In genomic region chr15:24840271-24840670, GRCm38 (mm10) we compare ENCODE assay signal across 21 mouse cellular contexts.
"Had no signal": no experiment of that assay in that cellular context is flagged by ENCODE, and none has a peak within 500 bp of the region (broad histone marks: within the 10 kb centered on the region; RNA-seq: fewer than 3 reads in every experiment).

No protein-coding gene starts in this region.

- H3K9me3 ChIP-seq: intestine, embryonic 15.5 days; limb, embryonic 15.5 days; midbrain, embryonic 12.5 days; midbrain, embryonic 15.5 days; neural tube, embryonic 12.5 days; neural tube, embryonic 15.5 days; stomach, embryonic 15.5 days had no signal

- ATAC-seq: intestine, embryonic 15.5 days; liver, postnatal 0 days; midbrain, embryonic 15.5 days had no signal

- H3K27ac ChIP-seq: intestine, embryonic 15.5 days; layer of hippocampus, adult 2 months; limb, embryonic 15.5 days; liver, embryonic 14.5 days; macrophage; midbrain, embryonic 12.5 days; midbrain, embryonic 15.5 days; neural tube, embryonic 12.5 days; neural tube, embryonic 15.5 days; stomach, embryonic 15.5 days had no signal

- H3K4me2 ChIP-seq: intestine, embryonic 15.5 days; limb, embryonic 15.5 days; liver, embryonic 11.5 days; midbrain, embryonic 12.5 days; midbrain, embryonic 15.5 days; neural tube, embryonic 12.5 days; neural tube, embryonic 15.5 days; stomach, embryonic 15.5 days had no signal

- H3K9ac ChIP-seq: intestine, embryonic 15.5 days; limb, embryonic 15.5 days; liver, embryonic 14.5 days; liver, postnatal 0 days; midbrain, embryonic 12.5 days; midbrain, embryonic 15.5 days; neural tube, embryonic 12.5 days; neural tube, embryonic 15.5 days; stomach, embryonic 15.5 days had no signal

- H3K4me3 ChIP-seq: intestine, embryonic 15.5 days; layer of hippocampus, adult 2 months; limb, embryonic 15.5 days; midbrain, embryonic 12.5 days; midbrain, embryonic 15.5 days; neural tube, embryonic 12.5 days; neural tube, embryonic 15.5 days; stomach, embryonic 15.5 days had no signal

- H3K36me3 ChIP-seq: intestine, embryonic 15.5 days; limb, embryonic 15.5 days; midbrain, embryonic 12.5 days; midbrain, embryonic 15.5 days; neural tube, embryonic 12.5 days; neural tube, embryonic 15.5 days; stomach, embryonic 15.5 days had no signal

- DNase-seq: kidney, adult 18-20 months; kidney, adult 9 months; kidney, postnatal 25 days; layer of hippocampus, adult 9-11 months; liver, postnatal 0 days; right cerebral cortex, adult 18-20 months; right cerebral cortex, postnatal 14 days; right cerebral cortex, postnatal 4 days; thymus, adult 18-20 months; thymus, postnatal 36 days had no signal

- H3K27me3 ChIP-seq: intestine, embryonic 15.5 days; limb, embryonic 15.5 days; midbrain, embryonic 12.5 days; midbrain, embryonic 15.5 days; neural tube, embryonic 12.5 days; neural tube, embryonic 15.5 days; stomach, embryonic 15.5 days had no signal

- H3K4me1 ChIP-seq: intestine, embryonic 15.5 days; limb, embryonic 15.5 days; midbrain, embryonic 12.5 days; midbrain, embryonic 15.5 days; neural tube, embryonic 12.5 days; neural tube, embryonic 15.5 days; stomach, embryonic 15.5 days had no signal
